Mouse (Mus musculus): ENCODE results near the gene Tspan32.

GRCm38 (mm10) chr7:143062704-143063103 is 57.9 kb downstream of the Tspan32 start:
- TF ChIP-seq POLR2A (IDR thresholded peaks at IDR 0.05; ENCODE audit: low read depth, low read length), result no peak
- TF ChIP-seq CTCF (conservative IDR thresholded peaks at IDR 0.05; ENCODE audit: insufficient read depth, insufficient read length, low read depth, low read length), result no peak
